Mouse (Mus musculus): Measurements from ENCODE around the gene Dtnb. TPM values are rescaled to one million over a fixed set of nuclear protein-coding genes. Genes with fewer than 3 reads are reported as not detected.

Gene Dtnb
- total and polyA plus RNA-seq, 2 experiments = 11.7 to 35.6 TPM

DNA sequence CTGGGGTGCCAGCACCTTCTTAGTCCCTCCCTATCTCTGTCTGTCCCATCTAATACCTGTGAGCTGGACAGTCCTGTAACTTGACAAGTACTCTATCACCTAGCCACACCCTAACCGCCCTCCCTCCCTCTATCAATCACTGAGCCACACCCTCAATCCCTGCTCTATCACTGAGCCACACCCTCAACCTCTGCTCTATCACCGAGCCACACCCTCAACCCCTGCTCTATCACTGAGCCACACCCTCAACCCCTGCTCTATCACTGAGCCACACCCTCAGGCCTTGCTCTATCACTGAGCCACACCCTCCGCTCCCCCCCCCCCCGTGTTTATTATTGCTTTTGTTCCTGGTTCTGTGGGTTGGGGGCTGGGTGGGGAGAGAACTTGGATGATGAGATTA lies 223.4 kb downstream of the Dtnb start:
- H3K4me1 ChIP-seq (ENCODE audit: control insufficient read depth, insufficient read depth, low read length) = 0 out of 2 replicates have a peak, but pooled peaks cover 2% of the 10 kb centered on the region
- no peak overlapping the region for H3K4me3 ChIP-seq (ENCODE audit: insufficient read depth, low read depth, low read length)
- no peak for DNase-seq (ENCODE audit: extremely low read depth, low read depth, low spot score)
- no peaks in the 10 kb centered on the region for H3K79me2 ChIP-seq (ENCODE audit: control insufficient read depth, insufficient read depth, low read length)
- TF ChIP-seq CTCF (IDR thresholded peaks at IDR 0.05; ENCODE audit: low read depth, low read length) (no peak), POLR2A (IDR thresholded peaks at IDR 0.05; ENCODE audit: extremely low read depth, insufficient read depth, low read length) (no peak)
- no peak overlapping the region for H3K9ac ChIP-seq (ENCODE audit: low read depth, low read length)
- WGBS = 51% methylated on average over 4 of the region's 4 CpGs
- no peak overlapping the region for H3K27ac ChIP-seq (replicated peaks; ENCODE audit: insufficient read depth, low read depth, low read length)
- H3K36me3 ChIP-seq (ENCODE audit: control insufficient read depth, insufficient read depth, low read length) = no peaks in the 10 kb centered on the region
- H3K27me3 ChIP-seq (ENCODE audit: control insufficient read depth, insufficient read depth, low read length) = no peaks in the 10 kb centered on the region

DNA sequence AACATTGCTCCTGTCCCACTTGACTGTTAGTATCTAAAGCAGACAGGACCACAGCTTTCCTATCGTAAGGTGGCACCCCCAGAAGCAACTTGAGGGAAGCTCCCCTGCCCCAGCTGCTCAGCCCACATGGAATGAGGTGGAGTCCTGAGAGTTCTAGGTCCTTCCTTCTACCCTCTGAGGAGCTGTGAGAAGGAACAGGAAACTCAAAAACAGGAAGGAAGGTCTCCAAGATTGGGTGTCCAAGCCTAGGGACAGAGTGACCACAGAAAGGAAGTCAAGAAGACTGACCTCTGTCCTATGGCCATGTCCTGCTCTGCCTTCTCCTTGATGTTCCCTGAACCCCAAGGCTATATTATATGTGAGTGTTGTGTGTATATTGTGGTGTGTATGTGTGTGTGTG lies 227.4 kb downstream of the Dtnb start:
- no peaks in the 10 kb centered on the region for H3K4me1 ChIP-seq (ENCODE audit: control insufficient read depth, insufficient read depth, low read length)
- 84% methylated on average over 1 of the region's 1 CpGs for WGBS
- no peaks in the 10 kb centered on the region for H3K27me3 ChIP-seq (ENCODE audit: control insufficient read depth, insufficient read depth, low read length)
- no peak overlapping the region for H3K4me3 ChIP-seq (ENCODE audit: insufficient read depth, low read depth, low read length)
- TF ChIP-seq POLR2A (IDR thresholded peaks at IDR 0.05; ENCODE audit: extremely low read depth, insufficient read depth, low read length) (no peak), CTCF (IDR thresholded peaks at IDR 0.05; ENCODE audit: low read depth, low read length) (no peak)
- H3K36me3 ChIP-seq (ENCODE audit: control insufficient read depth, insufficient read depth, low read length) = no peaks in the 10 kb centered on the region
- no peak overlapping the region for H3K27ac ChIP-seq (replicated peaks; ENCODE audit: insufficient read depth, low read depth, low read length)
- H3K9ac ChIP-seq (ENCODE audit: low read depth, low read length) = no peak overlapping the region
- H3K79me2 ChIP-seq (ENCODE audit: control insufficient read depth, insufficient read depth, low read length) = no peaks in the 10 kb centered on the region
- DNase-seq (ENCODE audit: extremely low read depth, low read depth, low spot score) = peak; percentile 44

DNA sequence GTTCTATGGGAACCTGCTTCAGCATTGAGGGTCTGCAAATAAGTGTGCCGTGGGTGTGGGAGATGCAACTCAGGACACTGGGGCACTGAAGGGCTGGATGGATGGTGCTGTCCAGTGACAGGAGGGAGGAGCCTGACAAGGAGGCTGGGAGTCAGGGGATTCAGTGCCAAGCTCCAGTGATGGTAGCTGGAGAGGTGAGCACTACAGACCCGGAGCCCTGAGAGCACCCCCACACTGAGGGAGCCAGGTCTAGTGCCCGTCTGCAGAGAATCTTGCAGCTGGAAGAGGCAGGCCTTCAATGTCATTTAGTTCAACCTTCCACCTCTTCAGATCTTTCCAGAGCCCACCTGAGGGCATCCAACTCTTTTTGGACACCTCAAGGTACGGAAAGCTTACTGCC lies 233.7 kb downstream of the Dtnb start, which contains the start of gene Dnmt3a:
Dnmt3a (plus strand) TSS at position 156 of the 400 bp plus-strand sequence.
- DNase-seq (ENCODE audit: extremely low read depth, low read depth, low spot score) = no peak
- H3K4me1 ChIP-seq (ENCODE audit: control insufficient read depth, insufficient read depth, low read length) = peaks cover 10% of the 10 kb centered on the region
- peak within 1 kb of the TSS; percentile 95 for H3K9ac ChIP-seq (ENCODE audit: low read depth, low read length)
- H3K79me2 ChIP-seq (ENCODE audit: control insufficient read depth, insufficient read depth, low read length) = peaks cover 32% of the 10 kb centered on the region
- peak within 1 kb of the TSS; percentile 83 for H3K4me3 ChIP-seq (ENCODE audit: insufficient read depth, low read depth, low read length)
- peak within 1 kb of the TSS; percentile 71 for H3K27ac ChIP-seq (replicated peaks; ENCODE audit: insufficient read depth, low read depth, low read length)
- WGBS = 21% methylated on average over 4 of the region's 4 CpGs
- H3K27me3 ChIP-seq (ENCODE audit: control insufficient read depth, insufficient read depth, low read length) = no peaks in the 10 kb centered on the region
- TF ChIP-seq POLR2A (IDR thresholded peaks at IDR 0.05; ENCODE audit: extremely low read depth, insufficient read depth, low read length) (no peak), CTCF (IDR thresholded peaks at IDR 0.05; ENCODE audit: low read depth, low read length) (no peak)
- H3K36me3 ChIP-seq (ENCODE audit: control insufficient read depth, insufficient read depth, low read length) = no peaks in the 10 kb centered on the region

- peak overlapping the region; percentile 83 for H3K4me3 ChIP-seq (ENCODE audit: insufficient read depth, low read depth, low read length)
- H3K27me3 ChIP-seq (ENCODE audit: control insufficient read depth, insufficient read depth, low read length) = no peaks in the 10 kb centered on the region
- peaks cover 36% of the 10 kb centered on the region for H3K79me2 ChIP-seq (ENCODE audit: control insufficient read depth, insufficient read depth, low read length)
- peak; percentile 59 for DNase-seq (ENCODE audit: extremely low read depth, low read depth, low spot score)
- TF ChIP-seq CTCF (IDR thresholded peaks at IDR 0.05; ENCODE audit: low read depth, low read length) (peak; percentile 81), POLR2A (IDR thresholded peaks at IDR 0.05; ENCODE audit: extremely low read depth, insufficient read depth, low read length) (no peak)
- peak overlapping the region; percentile 71 for H3K27ac ChIP-seq (replicated peaks; ENCODE audit: insufficient read depth, low read depth, low read length)
- peaks cover 14% of the 10 kb centered on the region for H3K4me1 ChIP-seq (ENCODE audit: control insufficient read depth, insufficient read depth, low read length)
- peak overlapping the region; percentile 95 for H3K9ac ChIP-seq (ENCODE audit: low read depth, low read length)
- WGBS = under 1% methylated on average over 37 of the region's 41 CpGs
- H3K36me3 ChIP-seq (ENCODE audit: control insufficient read depth, insufficient read depth, low read length) = no peaks in the 10 kb centered on the region
Observed at GRCm38 (mm10) chr12:3806271-3806684, 234.1 kb downstream of the Dtnb start.

GRCm38 (mm10) chr12:3806703-3807547 lies 234.7 kb downstream of the Dtnb start:
- H3K9ac ChIP-seq (ENCODE audit: low read depth, low read length) = peak overlapping the region; percentile 95
- no peaks in the 10 kb centered on the region for H3K36me3 ChIP-seq (ENCODE audit: control insufficient read depth, insufficient read depth, low read length)
- H3K4me3 ChIP-seq (ENCODE audit: insufficient read depth, low read depth, low read length) = peak overlapping the region; percentile 83
- no peak for DNase-seq (ENCODE audit: extremely low read depth, low read depth, low spot score)
- TF ChIP-seq POLR2A (IDR thresholded peaks at IDR 0.05; ENCODE audit: extremely low read depth, insufficient read depth, low read length) = no peak
- TF ChIP-seq CTCF (IDR thresholded peaks at IDR 0.05; ENCODE audit: low read depth, low read length) = peak; percentile 15; the same call in 1 of the 2 replicates
- H3K27me3 ChIP-seq (ENCODE audit: control insufficient read depth, insufficient read depth, low read length) = no peaks in the 10 kb centered on the region
- H3K27ac ChIP-seq (replicated peaks; ENCODE audit: insufficient read depth, low read depth, low read length) = peak overlapping the region; percentile 71
- WGBS = under 1% methylated on average over 76 of the region's 141 CpGs
- H3K4me1 ChIP-seq (ENCODE audit: control insufficient read depth, insufficient read depth, low read length) = peaks cover 19% of the 10 kb centered on the region
- peaks cover 40% of the 10 kb centered on the region for H3K79me2 ChIP-seq (ENCODE audit: control insufficient read depth, insufficient read depth, low read length)

Measured in liver, adult 2 months (tissue).